Mouse (Mus musculus): ENCODE measurements at regions not wholly inside any gene's neighbourhood (a gene's known extent, or its start where the extent isn't known, plus 50 kb on each side); places are given as distances from the start of the nearest gene placed in this dataset.

- no peak for ATAC-seq (ENCODE audit: insufficient number of reproducible peaks, insufficient read depth, low FRiP score, low TSS enrichment, low read depth)
- Histone ChIP-seq H3K4me3 (no peak overlapping the region), H3K27ac (no peak overlapping the region), H3K4me2 (no peak overlapping the region), H3K36me3 (no peaks in the 10 kb centered on the region), H3K4me1 (no peaks in the 10 kb centered on the region), H3K9me3 (no peaks in the 10 kb centered on the region), H3K9ac (no peak overlapping the region), H3K27me3 (no peaks in the 10 kb centered on the region)
- 37% methylated on average over 7 of the region's 7 CpGs for WGBS
Measured at GRCm38 (mm10) chr16:65916831-65917230, 101.8 kb downstream of the Vgll3 start.

GRCm38 (mm10) chr16:65925986-65926385, 110.9 kb downstream of the Vgll3 start:
- Histone ChIP-seq H3K27me3 (no peaks in the 10 kb centered on the region), H3K4me1 (no peaks in the 10 kb centered on the region), H3K9me3 (no peaks in the 10 kb centered on the region), H3K27ac (no peak overlapping the region), H3K36me3 (no peaks in the 10 kb centered on the region), H3K4me2 (no peak overlapping the region), H3K4me3 (no peak overlapping the region), H3K9ac (no peak overlapping the region)
- no peak for ATAC-seq (ENCODE audit: insufficient number of reproducible peaks, insufficient read depth, low FRiP score, low TSS enrichment, low read depth)
- 88% methylated on average over 1 of the region's 1 CpGs for WGBS

- 54% methylated on average over 4 of the region's 4 CpGs for WGBS
- Histone ChIP-seq H3K36me3 (no peaks in the 10 kb centered on the region), H3K4me3 (no peak overlapping the region), H3K9ac (no peak overlapping the region), H3K9me3 (no peaks in the 10 kb centered on the region), H3K27me3 (no peaks in the 10 kb centered on the region), H3K4me2 (no peak overlapping the region), H3K27ac (peak overlapping the region; percentile 34), H3K4me1 (no peaks in the 10 kb centered on the region)
- no peak for ATAC-seq (ENCODE audit: insufficient number of reproducible peaks, insufficient read depth, low FRiP score, low TSS enrichment, low read depth)
Measured at GRCm38 (mm10) chr16:65963829-65964228, 148.8 kb downstream of the Vgll3 start.

GRCm38 (mm10) chr16:65964260-65964659, 149.2 kb downstream of the Vgll3 start:
- Histone ChIP-seq H3K4me1 (no peaks in the 10 kb centered on the region), H3K9ac (no peak overlapping the region), H3K4me2 (no peak overlapping the region), H3K9me3 (no peaks in the 10 kb centered on the region), H3K36me3 (no peaks in the 10 kb centered on the region), H3K27ac (peak overlapping the region; percentile 33; the same call in 1 of the 2 replicates), H3K27me3 (no peaks in the 10 kb centered on the region), H3K4me3 (no peak overlapping the region)
- 15% methylated on average over 1 of the region's 1 CpGs for WGBS
- 0 out of 2 replicates have a peak, but pooled peaks have one; percentile 56 for ATAC-seq (ENCODE audit: insufficient number of reproducible peaks, insufficient read depth, low FRiP score, low TSS enrichment, low read depth)

- whole genome bisulfite sequencing, result 85% methylated on average over 4 of the region's 4 CpGs
- ATAC-seq (ENCODE audit: insufficient number of reproducible peaks, insufficient read depth, low FRiP score, low TSS enrichment, low read depth), result no peak
- Histone ChIP-seq H3K4me1 (no peaks in the 10 kb centered on the region), H3K9me3 (no peaks in the 10 kb centered on the region), H3K4me2 (no peak overlapping the region), H3K36me3 (no peaks in the 10 kb centered on the region), H3K4me3 (no peak overlapping the region), H3K27ac (no peak overlapping the region), H3K9ac (no peak overlapping the region), H3K27me3 (no peaks in the 10 kb centered on the region)
Measured at GRCm38 (mm10) chr16:65977075-65977474, 162.0 kb downstream of the Vgll3 start.

- Histone ChIP-seq H3K27me3 (no peaks in the 10 kb centered on the region), H3K9ac (no peak overlapping the region), H3K4me3 (no peak overlapping the region), H3K36me3 (no peaks in the 10 kb centered on the region), H3K4me2 (no peak overlapping the region), H3K4me1 (no peaks in the 10 kb centered on the region), H3K9me3 (no peaks in the 10 kb centered on the region), H3K27ac (no peak overlapping the region)
- WGBS, result 39% methylated on average over 2 of the region's 2 CpGs
- no peak for ATAC-seq (ENCODE audit: insufficient number of reproducible peaks, insufficient read depth, low FRiP score, low TSS enrichment, low read depth)
Measured at GRCm38 (mm10) chr16:65987186-65987585, 172.1 kb downstream of the Vgll3 start.

GRCm38 (mm10) chr16:65999343-65999742, 184.3 kb downstream of the Vgll3 start:
- peaks cover 10% of the 10 kb centered on the region; the same call in 1 of the 2 replicates for H3K4me1 ChIP-seq
- H3K9me3 ChIP-seq, result no peaks in the 10 kb centered on the region
- no peak overlapping the region for H3K9ac ChIP-seq
- 75% methylated on average over 1 of the region's 1 CpGs for WGBS
- H3K4me3 ChIP-seq, result no peak overlapping the region
- ATAC-seq (ENCODE audit: insufficient number of reproducible peaks, insufficient read depth, low FRiP score, low TSS enrichment, low read depth), result no peak
- no peaks in the 10 kb centered on the region for H3K27me3 ChIP-seq
- no peak overlapping the region for H3K4me2 ChIP-seq
- H3K36me3 ChIP-seq, result no peaks in the 10 kb centered on the region
- H3K27ac ChIP-seq, result no peak overlapping the region

- Histone ChIP-seq H3K4me2 (no peak overlapping the region), H3K27me3 (no peaks in the 10 kb centered on the region), H3K4me3 (no peak overlapping the region), H3K9ac (no peak overlapping the region), H3K4me1 (peaks cover 16% of the 10 kb centered on the region; the same call in 1 of the 2 replicates), H3K27ac (no peak overlapping the region), H3K36me3 (no peaks in the 10 kb centered on the region), H3K9me3 (no peaks in the 10 kb centered on the region)
- 53% methylated on average over 6 of the region's 6 CpGs for WGBS
- no peak for ATAC-seq (ENCODE audit: insufficient number of reproducible peaks, insufficient read depth, low FRiP score, low TSS enrichment, low read depth)
Measured at GRCm38 (mm10) chr16:66000728-66001273, 185.7 kb downstream of the Vgll3 start.

GRCm38 (mm10) chr16:66004689-66005088, 189.6 kb downstream of the Vgll3 start:
- WGBS, result 50% methylated on average over 9 of the region's 9 CpGs
- ATAC-seq (ENCODE audit: insufficient number of reproducible peaks, insufficient read depth, low FRiP score, low TSS enrichment, low read depth), result no peak
- no peak overlapping the region for H3K4me3 ChIP-seq
- no peak overlapping the region for H3K27ac ChIP-seq
- no peak overlapping the region for H3K9ac ChIP-seq
- no peak overlapping the region for H3K4me2 ChIP-seq
- peaks cover 10% of the 10 kb centered on the region; the same call in 1 of the 2 replicates for H3K4me1 ChIP-seq
- no peaks in the 10 kb centered on the region for H3K9me3 ChIP-seq
- H3K36me3 ChIP-seq, result no peaks in the 10 kb centered on the region
- H3K27me3 ChIP-seq, result no peaks in the 10 kb centered on the region

- Histone ChIP-seq H3K9me3 (no peaks in the 10 kb centered on the region), H3K9ac (no peak overlapping the region), H3K4me2 (no peak overlapping the region), H3K27me3 (no peaks in the 10 kb centered on the region), H3K4me1 (peaks cover 6% of the 10 kb centered on the region; the same call in 1 of the 2 replicates), H3K27ac (no peak overlapping the region), H3K36me3 (no peaks in the 10 kb centered on the region), H3K4me3 (no peak overlapping the region)
- ATAC-seq (ENCODE audit: insufficient number of reproducible peaks, insufficient read depth, low FRiP score, low TSS enrichment, low read depth), result no peak
- WGBS, result 40% methylated on average over 7 of the region's 7 CpGs
Measured at GRCm38 (mm10) chr16:66005954-66006580, 191.0 kb downstream of the Vgll3 start.

- 5% methylated on average over 2 of the region's 2 CpGs for WGBS
- H3K4me3 ChIP-seq, result no peak overlapping the region
- no peak overlapping the region for H3K9ac ChIP-seq
- H3K27ac ChIP-seq, result no peak overlapping the region
- ATAC-seq (ENCODE audit: insufficient number of reproducible peaks, insufficient read depth, low FRiP score, low TSS enrichment, low read depth), result no peak
- no peaks in the 10 kb centered on the region for H3K36me3 ChIP-seq
- no peaks in the 10 kb centered on the region for H3K4me1 ChIP-seq
- peaks cover 3% of the 10 kb centered on the region; the same call in 1 of the 2 replicates for H3K27me3 ChIP-seq
- H3K4me2 ChIP-seq, result no peak overlapping the region
- no peaks in the 10 kb centered on the region for H3K9me3 ChIP-seq
Measured at GRCm38 (mm10) chr16:66013608-66014007, 198.6 kb downstream of the Vgll3 start.

- ATAC-seq (ENCODE audit: insufficient number of reproducible peaks, insufficient read depth, low FRiP score, low TSS enrichment, low read depth), result no peak
- H3K9ac ChIP-seq, result no peak overlapping the region
- no peak overlapping the region for H3K4me3 ChIP-seq
- H3K9me3 ChIP-seq, result no peaks in the 10 kb centered on the region
- H3K4me1 ChIP-seq, result no peaks in the 10 kb centered on the region
- H3K36me3 ChIP-seq, result no peaks in the 10 kb centered on the region
- H3K27me3 ChIP-seq, result peaks cover 3% of the 10 kb centered on the region; the same call in 1 of the 2 replicates
- H3K4me2 ChIP-seq, result no peak overlapping the region
- H3K27ac ChIP-seq, result no peak overlapping the region
- WGBS, result 43% methylated on average over 5 of the region's 5 CpGs
Measured at GRCm38 (mm10) chr16:66014861-66015602, 200.0 kb downstream of the Vgll3 start.

All from embryonic facial prominence, embryonic 13.5 days (tissue).